Mouse (Mus musculus): ENCODE measurements around the gene Zc3h4. TPM values are rescaled to one million over a fixed set of nuclear protein-coding genes. Genes with fewer than 3 reads are reported as not detected.
"Not testable (repeated sequence)": the region's sequence is repeated elsewhere in the genome, so short reads cannot be mapped to it uniquely, and the experiment has no call there.

Gene Zc3h4
- total RNA-seq (2021), result 10 to 100 TPM; 66.3 to 67.7 TPM

DNA sequence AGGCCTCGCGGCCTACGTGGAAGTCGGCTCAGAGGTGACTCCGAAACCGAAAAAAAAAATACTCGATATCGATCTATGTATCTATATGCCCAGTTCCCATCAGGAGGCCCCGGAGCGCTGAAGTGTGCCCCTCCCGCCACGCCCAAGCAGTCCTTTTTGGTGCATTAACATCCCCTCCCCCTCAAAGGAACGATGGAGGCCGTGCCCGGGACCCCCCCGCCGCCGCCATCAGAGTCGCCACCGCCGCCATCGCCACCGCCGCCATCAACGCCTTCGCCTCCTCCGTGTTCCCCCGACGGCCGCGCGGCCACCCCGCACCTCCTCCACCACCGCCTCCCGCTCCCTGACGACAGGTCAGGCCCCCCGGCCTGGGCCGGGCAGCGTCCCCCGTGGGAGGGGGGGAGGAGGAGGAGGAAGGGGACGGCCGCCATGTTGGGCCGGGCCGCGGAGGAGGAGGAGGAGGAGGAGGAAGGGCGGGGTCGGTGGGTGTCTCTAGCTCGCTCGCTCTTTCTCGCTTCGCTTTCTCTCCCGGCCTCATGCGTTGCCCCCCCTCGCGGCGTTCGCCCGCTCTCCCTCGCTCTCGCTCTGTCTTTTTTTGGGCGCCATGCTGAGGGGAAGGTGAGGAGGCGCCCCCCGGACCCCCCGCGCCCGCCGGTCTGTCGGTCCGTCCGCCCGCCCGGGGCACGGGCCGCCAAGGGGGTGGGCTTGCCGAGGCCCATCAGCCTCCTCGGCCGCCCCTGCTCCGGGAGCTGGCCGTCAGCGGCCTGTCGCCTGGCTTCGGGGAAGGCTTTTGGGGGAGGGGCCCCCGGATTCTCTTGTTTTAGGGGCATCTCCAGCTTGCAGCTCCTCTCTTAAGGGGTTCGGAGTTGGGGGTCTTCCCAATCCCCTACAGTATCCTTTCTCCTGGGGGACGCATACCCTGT, at the start of gene Zc3h4:
Gene Zc3h4, plus strand, starts transcription at position 222 of the 923 bp plus-strand sequence.
- peak; percentile 87 to 89 for DNase-seq (ENCODE audit: low spot score in 2 of 2)
- intact Hi-C loops (cut with DNase I), result loop anchor here (2.0 kb wide), 1 partner anchor 214 kb away; the partner anchor contains the start of gene Arhgap35

DNA sequence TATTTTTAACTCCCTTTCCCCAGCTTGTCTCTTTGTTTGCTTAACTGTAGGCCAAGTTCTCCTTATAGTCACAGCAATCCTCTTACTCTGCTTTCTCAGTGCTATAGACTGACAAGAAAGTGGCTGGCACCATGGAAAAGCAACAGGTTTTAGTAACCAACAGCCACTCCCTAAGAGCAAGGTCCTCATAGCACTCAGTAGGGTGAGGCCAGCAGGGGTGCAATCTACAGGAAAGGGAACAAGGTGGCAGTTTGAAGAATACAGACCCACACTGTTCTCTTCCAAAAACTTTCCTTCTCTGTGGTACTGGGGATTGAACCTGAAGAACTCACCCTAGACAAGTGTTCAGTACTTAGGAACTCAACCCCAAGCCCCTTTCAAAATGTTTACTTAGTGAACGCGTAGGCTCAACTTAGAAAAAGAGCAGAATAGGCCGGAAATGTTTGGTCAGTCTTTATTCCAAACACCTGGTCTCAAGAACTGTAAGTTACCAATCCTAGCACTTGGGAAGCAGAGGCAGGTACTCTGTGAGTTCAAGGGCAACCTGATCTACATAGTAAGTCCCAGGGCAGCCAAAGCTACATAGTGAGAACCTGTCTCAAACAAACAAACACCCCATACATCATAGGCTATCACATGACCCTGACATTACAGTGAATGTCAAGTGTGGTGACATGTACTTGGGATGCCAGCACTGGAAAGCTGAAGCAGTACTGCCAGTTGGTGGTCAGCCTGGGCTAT, 44.7 kb upstream of the Zc3h4 start:
- intact Hi-C loops (cut with DNase I), result no loop called here
- no peak for DNase-seq (ENCODE audit: low spot score in 2 of 2)

DNA sequence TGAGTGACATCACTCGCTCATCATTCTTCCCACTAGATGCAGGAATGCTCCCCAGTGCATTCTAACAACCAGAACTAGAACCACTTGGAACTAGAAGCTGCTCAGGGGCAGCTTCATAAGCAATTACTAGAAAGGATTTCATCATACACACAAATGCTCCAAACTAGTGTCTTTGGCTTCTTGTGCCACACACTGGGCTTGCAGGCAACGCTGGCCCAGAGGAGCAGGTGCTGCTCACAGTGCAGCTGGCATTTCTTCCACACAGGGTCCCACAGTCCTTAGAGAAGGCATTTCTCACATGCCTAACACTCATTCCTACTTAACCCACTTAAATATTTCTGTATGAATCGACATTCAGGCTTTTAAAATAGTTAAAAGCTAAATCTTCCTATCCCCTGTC, 43.1 kb upstream of the Zc3h4 start:
- DNase-seq (ENCODE audit: low spot score in 2 of 2), result no peak
- intact Hi-C loops (cut with DNase I), result no loop called here

DNA sequence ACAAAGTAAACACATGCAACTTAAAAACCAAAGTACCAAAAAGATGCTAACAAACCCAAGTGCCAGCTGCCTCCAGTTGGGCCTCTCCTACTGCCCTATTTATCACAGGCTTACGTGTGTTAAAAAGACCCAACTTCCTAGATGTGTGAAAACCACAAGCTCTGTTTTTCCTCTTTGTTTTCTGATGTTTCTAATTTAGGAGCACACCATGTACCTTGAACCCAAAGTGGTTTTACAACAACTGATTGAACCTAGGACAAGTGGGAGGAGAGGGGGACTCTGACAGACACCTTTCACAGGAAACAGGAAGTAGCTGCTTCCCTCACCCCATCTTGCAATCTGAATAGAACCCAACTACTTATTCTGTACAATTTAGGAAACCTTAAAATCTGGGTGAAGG, 36.4 kb upstream of the Zc3h4 start:
- no peak for DNase-seq (ENCODE audit: low spot score in 2 of 2)
- intact Hi-C loops (cut with DNase I), result no loop called here

DNA sequence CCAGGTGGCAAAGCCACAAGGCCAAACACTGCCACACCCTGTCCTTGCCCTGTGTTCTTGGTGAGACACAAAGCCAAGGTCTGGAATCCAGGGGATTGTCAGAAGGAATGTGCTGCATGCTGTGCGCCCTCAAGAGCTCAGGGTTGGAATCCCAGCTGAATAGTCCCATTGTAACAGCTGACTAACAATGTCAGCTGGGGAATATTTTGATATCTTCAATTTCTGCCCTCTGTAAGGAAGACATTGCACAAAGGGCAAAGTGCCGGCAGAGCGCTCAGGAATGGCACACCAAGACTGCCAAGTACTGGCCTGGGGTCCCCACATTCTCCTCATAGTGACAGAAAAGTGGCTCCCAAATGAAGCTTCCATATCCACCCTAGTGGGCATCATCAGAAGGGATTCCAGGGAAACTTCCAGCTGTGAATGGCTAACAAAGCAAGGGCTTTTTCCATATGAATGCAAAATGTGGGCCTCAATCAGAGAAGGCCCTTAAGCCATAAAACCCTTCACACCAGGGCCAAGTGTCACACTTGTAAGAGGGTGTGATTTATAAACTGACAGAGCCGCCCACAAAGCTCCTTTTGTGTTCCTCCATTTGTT, 35.7 kb upstream of the Zc3h4 start:
- intact Hi-C loops (cut with DNase I), result no loop called here
- DNase-seq (ENCODE audit: low spot score in 2 of 2), result no peak

DNA sequence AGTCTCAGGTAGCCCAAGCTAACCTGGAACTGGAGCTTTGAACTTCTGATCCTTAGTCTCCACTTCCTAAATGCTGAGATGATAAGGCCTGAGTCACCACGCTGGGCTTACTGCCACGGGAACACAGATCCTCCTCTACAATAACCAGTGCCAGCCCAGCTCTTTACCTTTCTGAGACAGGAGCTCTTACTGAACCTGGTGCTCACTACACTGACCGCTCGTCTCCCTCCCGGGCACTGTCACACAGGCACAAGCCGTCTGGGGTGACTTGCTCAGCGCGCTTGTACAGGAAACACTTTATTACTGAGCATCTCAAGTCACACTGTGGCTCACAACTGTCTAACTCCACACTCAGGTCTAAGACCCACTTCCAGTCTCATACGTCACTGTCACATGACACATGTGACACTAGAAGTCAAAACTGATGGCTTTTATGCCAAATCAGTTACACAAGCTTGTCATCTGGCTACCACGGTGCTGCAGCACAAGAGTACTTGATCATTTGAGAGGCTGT, 34.5 kb upstream of the Zc3h4 start:
- intact Hi-C loops (cut with DNase I), result no loop called here
- DNase-seq (ENCODE audit: low spot score in 2 of 2), result no peak

DNA sequence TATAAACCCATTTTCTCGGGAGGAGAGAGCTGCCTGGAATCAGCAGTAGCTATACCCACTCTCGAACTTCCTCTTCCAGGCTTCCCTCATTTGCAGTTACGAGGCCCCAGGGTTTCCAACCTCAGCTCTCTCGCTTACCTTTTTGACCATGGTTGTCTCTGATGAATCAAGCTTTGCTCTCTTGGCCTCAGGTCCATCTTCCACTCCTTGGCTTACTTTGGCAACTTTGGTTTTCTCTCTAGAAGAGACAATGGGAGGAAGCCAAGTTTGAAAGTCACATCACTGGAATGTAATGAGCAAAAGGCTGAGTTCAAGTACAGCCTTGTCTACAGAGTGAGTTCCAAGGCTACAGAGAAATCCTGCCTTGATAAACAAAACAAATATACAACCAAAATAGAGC, 34.0 kb upstream of the Zc3h4 start:
- intact Hi-C loops (cut with DNase I), result no loop called here
- no peak for DNase-seq (ENCODE audit: low spot score in 2 of 2)

DNA sequence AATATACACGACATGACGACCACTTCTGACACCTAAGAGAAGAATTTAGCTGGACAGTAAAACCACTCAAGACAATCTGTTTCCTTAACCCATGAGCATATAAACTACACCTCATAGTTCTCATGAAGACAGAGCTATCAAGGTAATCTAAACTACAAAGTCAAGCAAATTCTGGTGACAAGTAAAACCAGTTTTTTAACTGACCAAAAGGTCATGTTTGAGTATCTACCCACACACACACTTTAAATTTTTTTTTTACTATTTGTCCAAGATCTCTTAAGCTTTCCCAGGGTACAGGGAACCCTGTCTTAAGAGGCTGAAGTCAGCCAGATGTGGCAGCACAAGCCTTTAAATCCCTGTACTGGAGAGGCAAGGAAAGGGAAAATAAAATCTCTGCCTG, 31.9 kb upstream of the Zc3h4 start:
- intact Hi-C loops (cut with DNase I), result no loop called here
- no peak for DNase-seq (ENCODE audit: low spot score in 2 of 2)

DNA sequence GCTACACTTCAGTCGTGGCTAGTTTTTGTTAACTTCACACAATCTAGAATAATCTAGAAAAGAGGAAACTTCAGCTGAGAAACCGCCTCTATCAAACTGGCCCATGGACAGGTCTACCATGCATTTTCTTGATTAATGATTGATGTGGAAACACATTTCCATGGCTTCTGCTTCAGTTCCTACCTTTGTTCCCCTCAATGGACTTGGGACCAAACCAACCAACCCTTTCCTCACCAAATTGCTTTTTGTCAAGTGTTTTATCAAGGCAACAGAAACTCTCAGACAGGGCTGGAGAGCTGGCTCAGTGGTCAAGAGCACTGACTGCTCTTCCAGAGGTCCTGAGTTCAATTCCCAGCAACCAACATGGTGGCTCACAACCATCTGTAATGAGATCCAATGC, 30.1 kb upstream of the Zc3h4 start:
- intact Hi-C loops (cut with DNase I), result no loop called here
- DNase-seq (ENCODE audit: low spot score in 2 of 2), result no peak

DNA sequence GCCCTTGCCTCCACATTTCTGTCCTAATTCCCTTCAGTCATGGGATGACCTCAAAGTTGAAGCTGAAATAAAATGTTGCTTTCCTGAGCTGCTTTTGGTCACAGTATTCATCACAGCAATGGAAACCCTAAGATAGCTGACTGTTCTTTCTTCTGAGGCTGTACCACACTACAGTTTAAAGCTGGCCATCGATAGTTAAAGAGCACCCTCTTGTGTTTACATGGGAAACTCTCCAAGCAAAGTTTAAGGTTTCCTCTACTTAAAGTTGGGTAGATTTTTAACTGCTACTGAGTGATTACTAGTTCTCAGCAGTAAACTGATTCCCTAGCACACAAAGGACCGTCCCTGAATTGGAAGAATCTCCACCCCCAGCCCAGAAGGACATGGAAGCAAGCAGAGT, 27.0 kb upstream of the Zc3h4 start:
- DNase-seq (ENCODE audit: low spot score in 2 of 2), result no peak
- intact Hi-C loops (cut with DNase I), result loop anchor here (2.0 kb wide), 1 partner anchor 79 kb away; no protein-coding TSS in a partner anchor

DNA sequence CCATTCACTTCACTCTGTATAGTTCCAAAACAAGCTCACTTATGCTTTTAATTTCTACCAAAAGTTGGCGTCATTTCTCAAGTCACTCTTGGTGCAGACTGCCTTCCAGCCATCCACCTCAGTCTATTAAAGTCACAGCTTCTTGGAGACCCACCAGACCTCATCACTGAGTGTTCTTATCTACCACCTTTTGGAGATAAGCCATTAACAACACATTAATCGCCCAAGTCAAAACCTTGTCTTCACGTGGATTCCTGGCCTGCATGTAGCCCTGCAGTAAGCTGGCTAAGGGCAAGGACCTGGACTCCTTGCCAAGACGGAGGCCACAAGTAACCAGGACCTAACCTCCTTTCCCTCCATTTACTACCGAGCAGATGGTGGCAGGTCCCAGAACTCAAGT, 25.7 kb upstream of the Zc3h4 start:
- intact Hi-C loops (cut with DNase I), result no loop called here
- DNase-seq (ENCODE audit: low spot score in 2 of 2), result no peak

DNA sequence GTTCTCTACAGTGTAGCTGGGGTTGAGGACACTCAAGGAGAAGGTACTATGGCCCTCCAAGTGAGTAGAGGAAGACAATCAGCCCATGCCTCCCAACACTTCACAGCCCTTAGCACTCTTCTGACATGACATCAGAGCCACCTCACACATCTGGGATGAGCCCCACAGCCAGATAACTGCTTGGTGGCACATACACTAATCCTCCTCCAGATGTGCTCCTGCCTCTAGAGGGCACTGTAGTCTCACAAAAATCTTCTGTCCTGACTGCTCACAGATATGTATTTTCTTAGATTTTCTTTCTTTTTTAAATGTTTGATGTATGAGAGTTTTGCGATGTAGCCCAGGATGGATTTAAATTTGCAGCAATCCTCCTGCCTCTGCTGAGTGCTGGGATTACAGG, 24.2 kb upstream of the Zc3h4 start:
- intact Hi-C loops (cut with DNase I), result no loop called here
- peak in 1 of 2 experiments; percentile 23 for DNase-seq (ENCODE audit: low spot score in 2 of 2)

DNA sequence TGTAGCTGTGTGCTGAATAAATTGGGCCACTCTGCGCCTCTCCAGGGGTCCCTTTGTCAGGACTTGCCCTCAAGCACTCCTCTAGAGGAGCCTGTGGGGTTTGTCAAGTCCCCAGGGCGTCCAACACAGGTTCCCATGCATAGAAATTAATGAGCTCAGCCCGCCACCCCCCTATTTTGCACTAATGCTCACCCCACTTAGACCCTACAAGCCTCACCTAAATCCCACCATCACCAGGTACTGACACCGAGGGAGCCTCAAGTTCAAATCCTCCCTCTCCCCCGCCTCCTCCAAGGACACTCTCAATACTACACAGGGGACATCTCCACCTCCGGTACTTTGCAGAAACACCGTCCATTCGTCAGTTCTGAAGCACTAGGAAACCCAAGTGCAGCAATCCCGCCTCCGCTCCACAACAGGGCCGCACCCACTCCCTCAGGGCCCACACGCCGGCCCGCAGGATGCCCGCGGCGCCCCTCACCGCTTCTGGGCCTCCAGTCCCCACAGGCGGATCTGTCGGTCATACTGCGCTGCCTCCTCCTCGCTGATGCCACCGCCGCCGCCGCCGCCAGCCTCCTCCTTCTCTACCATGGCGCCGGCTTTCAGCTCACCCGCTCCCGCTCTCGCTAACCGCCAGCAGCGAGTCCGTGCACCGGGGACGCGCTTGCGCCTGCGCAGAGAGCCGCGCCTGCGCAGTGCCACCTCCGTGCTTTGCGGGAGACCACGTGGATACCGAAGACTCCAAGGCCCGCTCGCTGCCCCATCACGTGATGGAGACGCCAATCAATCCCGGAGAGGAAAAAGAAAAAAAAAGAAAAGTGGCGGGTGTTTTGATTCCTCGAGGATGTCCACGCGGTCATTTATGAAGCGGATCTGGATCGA, 13.3 kb upstream of the Zc3h4 start, which contains the start of gene Sae1:
Gene Sae1, minus strand, starts transcription at position 647 of the 882 bp plus-strand sequence.
- intact Hi-C loops (cut with DNase I), result loop anchor here (10.0 kb wide), 1 partner anchor 183 kb away; no protein-coding TSS in a partner anchor
- peak; percentile 96 to 98 for DNase-seq (ENCODE audit: low spot score in 2 of 2)

DNA sequence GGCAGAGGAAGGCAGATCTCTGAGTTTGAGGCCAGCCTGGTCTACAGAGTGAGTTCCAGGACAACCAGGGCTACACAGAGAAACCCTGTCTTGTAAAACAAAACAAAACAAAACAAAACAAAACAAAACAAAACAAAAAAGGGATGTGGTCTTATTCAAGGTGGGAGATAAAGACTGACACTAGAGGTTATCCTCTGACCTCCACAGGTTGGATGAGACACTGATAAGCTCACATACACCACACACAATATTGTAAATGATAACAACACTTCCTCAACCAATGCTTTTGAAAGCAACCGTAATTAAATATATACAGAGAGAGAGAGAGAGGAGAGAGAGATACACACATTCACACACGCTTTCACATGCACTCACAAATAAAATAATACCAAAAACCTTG, 10.8 kb upstream of the Zc3h4 start:
- intact Hi-C loops (cut with DNase I), result loop anchor here (10.0 kb wide), 1 partner anchor 185 kb away; no protein-coding TSS in a partner anchor
- not testable (repeated sequence) for DNase-seq (ENCODE audit: low spot score in 2 of 2)

DNA sequence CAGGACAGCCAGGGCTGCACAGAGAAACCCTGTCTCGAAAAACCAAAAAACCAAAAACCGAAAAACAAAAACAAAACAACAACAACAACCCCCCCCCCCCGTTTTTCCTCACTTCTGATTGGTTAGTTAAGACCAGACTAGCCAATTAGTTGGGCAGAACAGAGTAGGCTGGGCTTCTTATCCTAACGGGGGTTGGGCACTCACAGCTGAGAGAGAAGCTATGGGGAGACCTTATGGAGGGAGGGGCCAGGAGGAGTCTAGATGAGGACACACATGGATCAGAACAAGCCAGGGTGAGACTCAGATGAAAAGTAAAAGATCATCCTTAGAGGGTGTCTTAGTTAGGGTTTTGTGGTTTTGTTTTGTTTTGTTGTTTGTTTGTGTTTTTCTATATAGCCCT, 7.8 kb upstream of the Zc3h4 start:
- no peak for DNase-seq (ENCODE audit: low spot score in 2 of 2)
- intact Hi-C loops (cut with DNase I), result no loop called here

DNA sequence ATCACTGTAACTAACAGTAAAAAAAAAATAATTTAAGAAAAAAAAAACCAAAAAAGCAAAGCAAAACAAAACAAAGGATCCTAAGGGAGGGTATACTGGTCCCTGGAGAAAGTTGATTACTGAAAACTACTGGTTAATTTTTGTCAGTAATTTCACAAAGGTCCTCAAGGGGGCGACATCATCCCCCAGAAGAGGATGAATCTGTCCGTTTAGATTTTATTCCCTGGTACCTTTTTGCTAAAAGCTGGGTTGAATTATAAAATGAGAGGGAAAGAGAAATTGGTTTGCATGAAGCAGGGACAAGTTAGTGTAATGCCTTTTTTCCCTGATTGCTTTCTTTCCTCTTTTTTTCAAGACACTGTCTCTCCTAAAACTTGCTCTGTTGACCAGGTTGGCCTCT, 4.8 kb upstream of the Zc3h4 start:
- intact Hi-C loops (cut with DNase I), result loop anchor here (1.0 to 2.0 kb wide), 2 partner anchors 31 to 67 kb away; no protein-coding TSS in a partner anchor
- no peak for DNase-seq (ENCODE audit: low spot score in 2 of 2)

DNA sequence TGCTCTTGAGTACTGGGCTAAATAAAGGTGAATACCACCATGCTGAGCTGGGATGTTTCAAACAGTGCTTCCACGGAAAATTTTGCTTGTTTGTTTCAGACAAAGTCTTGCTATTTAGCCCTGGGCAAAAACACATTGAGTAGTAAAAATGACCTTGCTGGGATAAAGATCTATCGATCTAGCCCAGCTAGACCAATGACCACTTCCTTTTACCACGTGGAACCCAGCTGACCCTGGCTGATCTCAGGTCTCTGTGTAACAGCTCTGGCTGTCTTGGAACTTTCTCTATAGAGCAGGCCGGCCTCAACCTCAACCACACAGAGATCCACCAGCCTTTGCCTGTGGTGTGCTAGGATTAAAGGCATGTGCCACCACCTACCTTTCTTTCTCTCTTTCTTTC, 3.2 kb upstream of the Zc3h4 start:
- intact Hi-C loops (cut with DNase I), result loop anchor here (2.0 kb wide), 1 partner anchor 29 kb away; no protein-coding TSS in a partner anchor
- DNase-seq (ENCODE audit: low spot score in 2 of 2), result no peak

DNA sequence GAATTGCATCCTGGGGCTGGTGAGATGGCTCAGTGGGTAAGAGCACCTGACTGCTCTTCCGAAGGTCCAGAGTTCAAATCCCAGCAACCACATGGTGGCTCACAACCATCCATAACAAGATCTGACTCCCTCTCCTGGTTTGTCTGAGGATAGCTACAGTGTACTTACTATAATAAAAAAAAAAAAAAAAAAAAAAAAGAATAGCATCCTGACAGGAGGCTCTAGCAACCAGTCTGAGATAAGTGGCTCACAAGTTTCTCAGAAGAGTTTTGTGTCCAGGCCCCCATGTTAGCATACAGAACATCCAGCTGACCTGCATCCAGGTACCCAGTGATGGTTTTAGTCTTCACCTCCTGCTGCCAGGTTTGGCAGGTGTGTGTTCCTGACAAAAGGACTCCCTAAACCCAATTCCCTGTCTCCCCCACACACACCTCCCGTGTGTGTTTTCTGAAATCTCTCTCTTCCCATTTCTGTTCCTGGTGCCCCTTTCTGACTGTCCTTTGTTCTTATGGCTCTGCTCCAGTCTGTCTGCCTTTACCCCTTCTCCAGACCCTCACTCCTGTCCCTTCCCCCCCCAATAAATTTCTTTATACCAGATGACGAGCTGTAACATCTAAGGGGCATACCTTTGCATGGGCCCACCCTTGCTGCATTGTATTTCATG, 2.2 kb upstream of the Zc3h4 start:
- intact Hi-C loops (cut with DNase I), result no loop called here

More for the DNA sequence above, 2.2 kb upstream of the Zc3h4 start:
- no peak for DNase-seq (ENCODE audit: low spot score in 2 of 2)
